Mouse (Mus musculus) forebrain, embryonic 10.5 days (tissue): ENCODE data around the gene Ppp1r27. TPM values are rescaled to one million over a fixed set of nuclear protein-coding genes. Genes with fewer than 3 reads are reported as not detected.

Experiments used
- DNase-seq: peaks from one replicate; pipeline ENCODE4 v3.0.0-alpha.2; 2017; ENCODE audit warnings: low spot score; ENCODE audit errors: extremely low spot score
- H3K27ac ChIP-seq: fragments of 300-500 bp; sonication (generic); 2 replicates; pipeline ENCODE4 v1.5.1; 2016; ENCODE audit warnings: mild to moderate bottlenecking
- H3K27me3 ChIP-seq: fragments of 300-500 bp; sonication (generic); 2 replicates; pipeline ENCODE4 v1.6.1; 2016; ENCODE audit warnings: mild to moderate bottlenecking; ENCODE audit not compliant: poor library complexity, severe bottlenecking
- H3K36me3 ChIP-seq: fragments of 300-500 bp; sonication (generic); replicated peaks from 2 replicates; pipeline ENCODE4 v1.6.1; 2016; ENCODE audit warnings: mild to moderate bottlenecking, moderate library complexity
- H3K4me1 ChIP-seq: fragments of 300-500 bp; sonication (generic); 2 replicates; pipeline ENCODE4 v1.6.1; 2016
- H3K4me3 ChIP-seq: fragments of 300-500 bp; sonication (generic); 2 replicates; pipeline ENCODE4 v1.5.1; 2016; ENCODE audit warnings: mild to moderate bottlenecking, moderate library complexity
- H3K9me3 ChIP-seq: fragments of 300-500 bp; sonication (generic); 2 replicates; pipeline ENCODE4 v1.6.1; 2016; ENCODE audit warnings: mild to moderate bottlenecking, moderate library complexity
- WGBS: fragments of 180-500 bp; shearing (Covaris S2); methylation state at CpG from one replicate; pipeline ENCODE4 v1.1.7; 2016; 5-methylcytosine and 5-hydroxymethylcytosine counted together
- polyA plus RNA-seq: library from polyadenylated mRNA; unstranded; fragments of >200 nt; fragmentation: Nextera tagmentation; extraction: Ambion mirVana; gene quantifications from 2 replicates; pipeline ENCODE4 v1.2.1, GENCODE M21; 2016

Gene Ppp1r27
- polyA plus RNA-seq, 1 experiment from 2014 or later, result not detected

- Histone ChIP-seq H3K36me3 (no peaks in the 10 kb centered on the region), H3K4me1 (peaks cover 19% of the 10 kb centered on the region), H3K27ac (no peak overlapping the region), H3K4me3 (no peak overlapping the region), H3K27me3 (peaks cover 81% of the 10 kb centered on the region), H3K9me3 (no peaks in the 10 kb centered on the region)
- 33% methylated on average over 9 of the region's 9 CpGs for WGBS
- DNase-seq, result no peak
These were observed 19.3 kb downstream of the Ppp1r27 start for GRCm38 (mm10) chr11:120531646-120532045.

- peaks cover 81% of the 10 kb centered on the region for H3K27me3 ChIP-seq
- peak; percentile 35 for DNase-seq
- no peaks in the 10 kb centered on the region for H3K36me3 ChIP-seq
- peaks cover 19% of the 10 kb centered on the region for H3K4me1 ChIP-seq
- 7% methylated on average over 61 of the region's 62 CpGs for WGBS
- H3K27ac ChIP-seq, result peak within 1 kb of the TSS; percentile 65; the same call in 1 of the 2 replicates
- no peaks in the 10 kb centered on the region for H3K9me3 ChIP-seq
- peak within 1 kb of the TSS; percentile 50 for H3K4me3 ChIP-seq
These were observed 20.6 kb downstream of the Ppp1r27 start, which contains the start of gene Gcgr for GRCm38 (mm10) chr11:120530085-120530964. Gcgr (plus strand) TSS chr11:120530699.

GRCm38 (mm10) chr11:120528903-120529302 lies 22.0 kb downstream of the Ppp1r27 start:
- Histone ChIP-seq H3K27ac (no peak overlapping the region), H3K36me3 (no peaks in the 10 kb centered on the region), H3K27me3 (peaks cover 67% of the 10 kb centered on the region), H3K9me3 (no peaks in the 10 kb centered on the region), H3K4me1 (peaks cover 19% of the 10 kb centered on the region), H3K4me3 (no peak overlapping the region)
- DNase-seq, result no peak
- 53% methylated on average over 4 of the region's 4 CpGs for WGBS

GRCm38 (mm10) chr11:120527690-120528354 lies 23.1 kb downstream of the Ppp1r27 start:
- Histone ChIP-seq H3K9me3 (no peaks in the 10 kb centered on the region), H3K4me1 (peaks cover 19% of the 10 kb centered on the region), H3K27me3 (peaks cover 56% of the 10 kb centered on the region), H3K27ac (no peak overlapping the region), H3K36me3 (no peaks in the 10 kb centered on the region), H3K4me3 (no peak overlapping the region)
- WGBS, result 85% methylated on average over 9 of the region's 9 CpGs
- no peak for DNase-seq

- Histone ChIP-seq H3K4me3 (no peak overlapping the region), H3K27ac (no peak overlapping the region), H3K27me3 (peaks cover 37% of the 10 kb centered on the region), H3K9me3 (no peaks in the 10 kb centered on the region), H3K4me1 (peaks cover 15% of the 10 kb centered on the region), H3K36me3 (no peaks in the 10 kb centered on the region)
- no peak for DNase-seq
- 80% methylated on average over 2 of the region's 2 CpGs for WGBS
These were observed 25.0 kb downstream of the Ppp1r27 start for GRCm38 (mm10) chr11:120525959-120526358.

GRCm38 (mm10) chr11:120522581-120522980 lies 28.4 kb downstream of the Ppp1r27 start:
- peaks cover 3% of the 10 kb centered on the region for H3K27me3 ChIP-seq
- no peaks in the 10 kb centered on the region for H3K36me3 ChIP-seq
- DNase-seq, result no peak
- 90% methylated on average over 8 of the region's 8 CpGs for WGBS
- no peak overlapping the region for H3K27ac ChIP-seq
- peaks cover 8% of the 10 kb centered on the region; the same call in 1 of the 2 replicates for H3K4me1 ChIP-seq
- H3K4me3 ChIP-seq, result no peak overlapping the region
- no peaks in the 10 kb centered on the region for H3K9me3 ChIP-seq

GRCm38 (mm10) chr11:120520967-120521540 lies 29.9 kb downstream of the Ppp1r27 start:
- Histone ChIP-seq H3K4me1 (peaks cover 8% of the 10 kb centered on the region; the same call in 1 of the 2 replicates), H3K27me3 (peaks cover 3% of the 10 kb centered on the region; the same call in 1 of the 2 replicates), H3K36me3 (no peaks in the 10 kb centered on the region), H3K4me3 (no peak overlapping the region), H3K9me3 (no peaks in the 10 kb centered on the region), H3K27ac (no peak overlapping the region)
- 93% methylated on average over 5 of the region's 5 CpGs for WGBS
- DNase-seq, result no peak

GRCm38 (mm10) chr11:120520498-120520897 lies 30.4 kb downstream of the Ppp1r27 start:
- Histone ChIP-seq H3K27me3 (peaks cover 4% of the 10 kb centered on the region; the same call in 1 of the 2 replicates), H3K36me3 (no peaks in the 10 kb centered on the region), H3K9me3 (no peaks in the 10 kb centered on the region), H3K27ac (no peak overlapping the region), H3K4me3 (no peak overlapping the region), H3K4me1 (peaks cover 14% of the 10 kb centered on the region)
- WGBS, result 83% methylated on average over 9 of the region's 9 CpGs
- DNase-seq, result no peak

GRCm38 (mm10) chr11:120519738-120520137 lies 31.2 kb downstream of the Ppp1r27 start:
- DNase-seq, result no peak
- WGBS, result 64% methylated on average over 9 of the region's 9 CpGs
- H3K4me1 ChIP-seq, result peaks cover 15% of the 10 kb centered on the region
- H3K9me3 ChIP-seq, result no peaks in the 10 kb centered on the region
- H3K27me3 ChIP-seq, result peaks cover 4% of the 10 kb centered on the region; the same call in 1 of the 2 replicates
- peak overlapping the region; percentile 6; the same call in 1 of the 2 replicates for H3K4me3 ChIP-seq
- no peaks in the 10 kb centered on the region for H3K36me3 ChIP-seq
- no peak overlapping the region for H3K27ac ChIP-seq

- Histone ChIP-seq H3K27ac (no peak overlapping the region), H3K4me1 (peaks cover 15% of the 10 kb centered on the region), H3K27me3 (peaks cover 4% of the 10 kb centered on the region; the same call in 1 of the 2 replicates), H3K36me3 (no peaks in the 10 kb centered on the region), H3K4me3 (no peak overlapping the region), H3K9me3 (no peaks in the 10 kb centered on the region)
- WGBS, result 87% methylated on average over 6 of the region's 6 CpGs
- no peak for DNase-seq
These were observed 32.4 kb downstream of the Ppp1r27 start for GRCm38 (mm10) chr11:120518558-120518957.

GRCm38 (mm10) chr11:120518027-120518426 lies 32.9 kb downstream of the Ppp1r27 start:
- no peaks in the 10 kb centered on the region for H3K36me3 ChIP-seq
- H3K9me3 ChIP-seq, result no peaks in the 10 kb centered on the region
- WGBS, result 73% methylated on average over 6 of the region's 6 CpGs

GRCm38 (mm10) chr11:120517147-120517546 lies 33.8 kb downstream of the Ppp1r27 start:
- no peaks in the 10 kb centered on the region for H3K36me3 ChIP-seq
- H3K4me3 ChIP-seq, result no peak overlapping the region
- WGBS, result 84% methylated on average over 4 of the region's 4 CpGs
- H3K27ac ChIP-seq, result no peak overlapping the region
- no peak for DNase-seq
- H3K9me3 ChIP-seq, result no peaks in the 10 kb centered on the region
- peaks cover 4% of the 10 kb centered on the region; the same call in 1 of the 2 replicates for H3K27me3 ChIP-seq
- peaks cover 22% of the 10 kb centered on the region for H3K4me1 ChIP-seq

More at GRCm38 (mm10) chr11:120518027-120518426, 32.9 kb downstream of the Ppp1r27 start:
- DNase-seq, result no peak
- Histone ChIP-seq H3K4me3 (no peak overlapping the region), H3K27ac (no peak overlapping the region), H3K27me3 (peaks cover 4% of the 10 kb centered on the region; the same call in 1 of the 2 replicates), H3K4me1 (peaks cover 18% of the 10 kb centered on the region)
